Mouse (Mus musculus) CH12.LX (cell line): Measurements from ENCODE around the gene Gm49673. TPM values are rescaled to one million over a fixed set of nuclear protein-coding genes. Genes with fewer than 3 reads are reported as not detected.
"Not testable (repeated sequence)": the region's sequence is repeated elsewhere in the genome, so short reads cannot be mapped to it uniquely, and the experiment has no call there.

ENCODE experiments used
- DNase-seq: peaks from one replicate; pipeline ENCODE4 v3.0.0-alpha.2; 2013; ENCODE audit errors: extremely low read depth
- H3K27ac ChIP-seq: 2 replicates; pipeline ENCODE4 v1.5.1; 2012; ENCODE audit warnings: low read depth, mild to moderate bottlenecking, control low read depth, moderate library complexity; ENCODE audit not compliant: insufficient read depth
- H3K27me3 ChIP-seq: replicated peaks from 2 replicates; pipeline ENCODE3; 2012; ENCODE audit warnings: inconsistent platforms
- H3K36me3 ChIP-seq, 2 experiments: replicated peaks in 1 of 2; 2 replicates each; pipeline versions ENCODE3 to v1.6.1; 2012; ENCODE audit warnings: inconsistent platforms in 1 of 2, low read length in 1 of 2, mild to moderate bottlenecking in 1 of 2, mixed read lengths in 1 of 2, moderate library complexity in 1 of 2; ENCODE audit not compliant: control insufficient read depth in 1 of 2, insufficient read depth in 1 of 2
- H3K4me1 ChIP-seq, 2 experiments: 2 replicates each; pipeline ENCODE4 v1.6.1; 2012; ENCODE audit warnings: inconsistent platforms in 1 of 2, moderate library complexity in 1 of 2; ENCODE audit not compliant: insufficient read depth in 2 of 2, control insufficient read depth in 1 of 2
- H3K4me2 ChIP-seq: 2 replicates; pipeline ENCODE4 v1.6.1; 2012; ENCODE audit warnings: low read depth, mild to moderate bottlenecking, control low read depth; ENCODE audit not compliant: poor library complexity, insufficient read depth, severe bottlenecking
- H3K4me3 ChIP-seq, 3 experiments: fragments of 150-350 bp in 1 of 3; sonication (generic) in 1 of 3; replicated peaks in 1 of 3; 2 replicates each; pipeline versions ENCODE3 to v1.5.1; 2011 to 2012; ENCODE audit warnings: low read depth in 2 of 3, low read length in 2 of 3, mild to moderate bottlenecking in 2 of 3, moderate library complexity in 2 of 3, control low read depth in 1 of 3, improper control_type of control experiment in 1 of 3, inconsistent platforms in 1 of 3, mixed read lengths in 1 of 3; ENCODE audit not compliant: poor library complexity in 1 of 3
- H3K79me2 ChIP-seq: replicated peaks from 2 replicates; pipeline ENCODE4 v1.6.1; 2012; ENCODE audit warnings: mild to moderate bottlenecking, moderate library complexity; ENCODE audit not compliant: control insufficient read depth, poor library complexity, insufficient read depth, severe bottlenecking; ENCODE audit errors: extremely low read depth
- H3K9ac ChIP-seq: 2 replicates; pipeline ENCODE4 v1.6.1; 2012; ENCODE audit warnings: low read depth, mild to moderate bottlenecking, control low read depth, moderate library complexity; ENCODE audit not compliant: insufficient read depth
- H3K9me3 ChIP-seq: replicated peaks from 2 replicates; pipeline ENCODE3; 2012; ENCODE audit warnings: low read length, inconsistent platforms, mixed read lengths
- BHLHE40 ChIP-seq: IDR thresholded peaks from 2 replicates; pipeline ENCODE4 v1.6.1; 2011; ENCODE audit warnings: mild to moderate bottlenecking, low read depth, low read length, improper control_type of control experiment
- CHD2 ChIP-seq: IDR thresholded peaks from 2 replicates; pipeline ENCODE4 v1.6.1; 2011; ENCODE audit warnings: low read length, improper control_type of control experiment
- E2F4 ChIP-seq: IDR thresholded peaks from 2 replicates; pipeline ENCODE4 v1.6.1; 2011; ENCODE audit warnings: low read depth, low read length, improper control_type of control experiment; ENCODE audit not compliant: insufficient replicate concordance
- ELF1 ChIP-seq: IDR thresholded peaks from 2 replicates; pipeline ENCODE4 v1.6.1; 2014; ENCODE audit warnings: low read depth, mild to moderate bottlenecking, inconsistent platforms, low read length, improper control_type of control experiment
- EP300 ChIP-seq: IDR thresholded peaks from 2 replicates; pipeline ENCODE4 v1.6.1; 2011; ENCODE audit warnings: low read length, improper control_type of control experiment
- ETS1 ChIP-seq: conservative IDR thresholded peaks from 2 replicates; pipeline ENCODE4 v1.6.1; 2012; ENCODE audit warnings: low read depth, mild to moderate bottlenecking, inconsistent platforms, low read length, improper control_type of control experiment, moderate library complexity
- GABPA ChIP-seq: IDR thresholded peaks from 2 replicates; pipeline ENCODE4 v1.6.1; 2012; ENCODE audit warnings: low read depth, low read length, improper control_type of control experiment, inconsistent platforms; ENCODE audit not compliant: insufficient replicate concordance
- HCFC1 ChIP-seq: IDR thresholded peaks from 2 replicates; pipeline ENCODE4 v1.6.1; 2012; ENCODE audit warnings: low read depth, mild to moderate bottlenecking, inconsistent platforms, low read length, improper control_type of control experiment
- IRF4 ChIP-seq: IDR thresholded peaks from 2 replicates; pipeline ENCODE4 v1.6.1; 2014; ENCODE audit warnings: low read depth, mild to moderate bottlenecking, inconsistent platforms, low read length, improper control_type of control experiment
- JUN ChIP-seq: IDR thresholded peaks from 2 replicates; pipeline ENCODE4 v1.6.1; 2011; ENCODE audit warnings: low read depth, mild to moderate bottlenecking, low read length, improper control_type of control experiment, moderate library complexity; ENCODE audit not compliant: insufficient read depth
- JUND ChIP-seq: conservative IDR thresholded peaks from 2 replicates; pipeline ENCODE4 v1.6.1; 2011; ENCODE audit warnings: low read depth, low read length, improper control_type of control experiment
- MAFK ChIP-seq: IDR thresholded peaks from 2 replicates; pipeline ENCODE4 v1.6.1; 2011; ENCODE audit warnings: low read length, improper control_type of control experiment; ENCODE audit not compliant: insufficient replicate concordance
- MAX ChIP-seq: IDR thresholded peaks from 2 replicates; pipeline ENCODE4 v1.6.1; 2011; ENCODE audit warnings: low read length, improper control_type of control experiment
- MAZ ChIP-seq: IDR thresholded peaks from 2 replicates; pipeline ENCODE4 v1.6.1; 2012; ENCODE audit warnings: low read depth, mild to moderate bottlenecking, inconsistent platforms, low read length, improper control_type of control experiment, moderate library complexity
- MEF2A ChIP-seq: IDR thresholded peaks from 2 replicates; pipeline ENCODE4 v1.6.1; 2014; ENCODE audit warnings: low read depth, mild to moderate bottlenecking, inconsistent platforms, low read length, improper control_type of control experiment, borderline replicate concordance
- MXI1 ChIP-seq: IDR thresholded peaks from 2 replicates; pipeline ENCODE4 v1.6.1; 2011; ENCODE audit warnings: mild to moderate bottlenecking, low read depth, low read length, improper control_type of control experiment
- MYC ChIP-seq: IDR thresholded peaks from 2 replicates; pipeline ENCODE4 v1.6.1; 2011; ENCODE audit warnings: low read depth, mild to moderate bottlenecking, improper control_type of control experiment, low read length
- NRF1 ChIP-seq: IDR thresholded peaks from 2 replicates; pipeline ENCODE4 v1.6.1; 2014; ENCODE audit warnings: low read depth, mild to moderate bottlenecking, inconsistent platforms, low read length, improper control_type of control experiment, moderate library complexity
- PAX5 ChIP-seq: IDR thresholded peaks from 2 replicates; pipeline ENCODE4 v1.6.1; 2012; ENCODE audit warnings: low read length, inconsistent platforms, mixed read lengths
- POLR2A ChIP-seq: IDR thresholded peaks from 2 replicates; pipeline ENCODE4 v1.6.1; 2011; ENCODE audit warnings: low read depth, mild to moderate bottlenecking, improper control_type of control experiment, low read length
- POLR2AphosphoS2 ChIP-seq: IDR thresholded peaks from 2 replicates; pipeline ENCODE4 v1.6.1; 2011; ENCODE audit warnings: low read depth, low read length, improper control_type of control experiment
- SIN3A ChIP-seq: IDR thresholded peaks from 2 replicates; pipeline ENCODE4 v1.6.1; 2012; ENCODE audit warnings: low read length, improper control_type of control experiment, inconsistent platforms
- SMC3 ChIP-seq: IDR thresholded peaks from 2 replicates; pipeline ENCODE4 v1.6.1; 2011; ENCODE audit warnings: low read depth, low read length, improper control_type of control experiment
- TCF12 ChIP-seq: IDR thresholded peaks from 2 replicates; pipeline ENCODE4 v1.6.1; 2014; ENCODE audit warnings: low read depth, mild to moderate bottlenecking, inconsistent platforms, low read length, improper control_type of control experiment
- UBTF ChIP-seq: IDR thresholded peaks from 2 replicates; pipeline ENCODE4 v1.6.1; 2012; ENCODE audit warnings: low read depth, mild to moderate bottlenecking, inconsistent platforms, low read length, improper control_type of control experiment, moderate library complexity
- USF1 ChIP-seq: IDR thresholded peaks from 2 replicates; pipeline ENCODE4 v1.6.1; 2014; ENCODE audit warnings: low read depth, mild to moderate bottlenecking, inconsistent platforms, low read length, improper control_type of control experiment
- ZMIZ1 ChIP-seq: IDR thresholded peaks from 2 replicates; pipeline ENCODE4 v1.6.1; 2012; ENCODE audit warnings: low read depth, mild to moderate bottlenecking, inconsistent platforms, low read length, improper control_type of control experiment
- dilution Hi-C: fragments of 300-500 bp; cut with MboI; formaldehyde crosslinking; loops from 2 replicates; pipeline ENCODE4 v1.14.3; 2020; ENCODE audit warnings: low sequenced_read_pairs; ENCODE audit not compliant: extremely low pct_unique_long_range_greater_than_20kb, extremely low pct_ligation_motif_present
- in situ Hi-C: fragments of 300-500 bp; cut with MboI; formaldehyde crosslinking; loops from 3 replicates; pipeline ENCODE4 v1.14.3; 2019; ENCODE audit warnings: low sequenced_read_pairs, low pct_ligation_motif_present, low pct_unique_long_range_greater_than_20kb, mixed read lengths
- polyA plus RNA-seq: library from polyadenylated mRNA; unstranded; fragments of >175 nt; gene quantifications from 2 replicates; pipeline ENCODE4 v1.2.1, GENCODE M21; 2012; ENCODE audit warnings: low read depth; ENCODE audit not compliant: insufficient read length
- total RNA-seq, 2 experiments: library from RNA; depleted of rRNA; stranded (reverse); fragments of 300-350 nt in 1 of 2; fragments of >200 nt in 1 of 2; gene quantifications; 2 replicates each; pipeline ENCODE4 v1.2.3; 2012 to 2014

Gm49673 gene
- 0.17 TPM in 1 of 2 replicates, not detected in the other for total RNA-seq (2012; rRNA removed)
- total RNA-seq (2014; rRNA removed): not detected in 2 replicates
- polyA plus RNA-seq: 0.10 TPM in 1 of 2 replicates, not detected in the other

GRCm38 (mm10) chr17:8147439-8148316, at the start of gene Gm49673, which contains the start of gene Rnaset2a:
Gene Gm49673 (minus strand): TSS chr17:8147788.
Gene Rnaset2a (minus strand): TSS chr17:8148097.
- peak within 1 kb of the TSS; percentile 32 to 87 (median 64) for H3K4me3 ChIP-seq
- not testable (repeated sequence) for DNase-seq, H3K79me2 ChIP-seq, H3K36me3 ChIP-seq, H3K9me3 ChIP-seq, H3K4me1 ChIP-seq, H3K27ac ChIP-seq
- TF ChIP-seq POLR2A: peak; percentile 55; the same call in 1 of the 2 replicates
- peak; percentile 23; the same call in 1 of the 2 replicates for TF ChIP-seq TCF12
- TF ChIP-seq, all 38 proteins: peak for 2; not testable (repeated sequence) for 36
- H3K27me3 ChIP-seq, in situ Hi-C loops, dilution Hi-C loops: not testable (repeated sequence)
- H3K4me2 ChIP-seq: peak within 1 kb of the TSS; percentile 82
- H3K9ac ChIP-seq: peak within 1 kb of the TSS; percentile 96

- peak; percentile 87 for DNase-seq
- Histone ChIP-seq H3K79me2 (no peaks in the 10 kb centered on the region), H3K9me3 (no peaks in the 10 kb centered on the region), H3K4me3 (no peak overlapping the region), H3K4me1 (peaks cover 15 to 50% of the 10 kb centered on the region in 2 experiments; a peak in 3 of 4 replicates), H3K9ac (no peak overlapping the region), H3K27ac (peak overlapping the region; percentile 67), H3K36me3 (peaks cover 21 to 55% of the 10 kb centered on the region in 2 experiments), H3K27me3 (no peaks in the 10 kb centered on the region), H3K4me2 (peak overlapping the region; percentile 65)
- in situ Hi-C loops (loop anchor here (5.0 to 10.0 kb wide), 2 partner anchors 109 to 176 kb away; no protein-coding TSS in a partner anchor), dilution Hi-C loops (no loop called here)
- peak; percentile 72 for TF ChIP-seq MAX
- TF ChIP-seq JUN: peak; percentile 50; the same call in 1 of the 2 replicates
- peak; percentile 68 for TF ChIP-seq CHD2
- 0 out of 2 replicates have a peak, but pooled peaks have one; percentile 54 for TF ChIP-seq E2F4
- peak; percentile 87 for TF ChIP-seq IRF4
- no peak for TF ChIP-seq NRF1
- peak; percentile 74; the same call in 1 of the 2 replicates for TF ChIP-seq TCF12
- TF ChIP-seq SMC3: no peak
- TF ChIP-seq SIN3A: peak; percentile 79; the same call in 1 of the 2 replicates
- TF ChIP-seq BHLHE40: peak; percentile 86
- TF ChIP-seq ETS1: peak; percentile 80
- no peak for TF ChIP-seq PAX5
- TF ChIP-seq ELF1: 0 out of 2 replicates have a peak, but pooled peaks have one; percentile 39
- peak; percentile 58 for TF ChIP-seq MYC
- 0 out of 2 replicates have a peak, but pooled peaks have one; percentile 61 for TF ChIP-seq ZMIZ1
- TF ChIP-seq MEF2A: peak; percentile 81
- TF ChIP-seq EP300: peak; percentile 87
- TF ChIP-seq MAZ: 0 out of 2 replicates have a peak, but pooled peaks have one; percentile 47
- peak; percentile 57; the same call in 1 of the 2 replicates for TF ChIP-seq JUND
- TF ChIP-seq HCFC1: no peak
- TF ChIP-seq GABPA: no peak
- peak; percentile 69; the same call in 1 of the 2 replicates for TF ChIP-seq MXI1
- peak; percentile 90 for TF ChIP-seq MAFK
- TF ChIP-seq POLR2AphosphoS2: no peak
- TF ChIP-seq USF1: no peak
- TF ChIP-seq POLR2A: no peak
- TF ChIP-seq UBTF: no peak
Measured at GRCm38 (mm10) chr17:8195685-8196376, 48.2 kb upstream of the Gm49673 start.
